Mouse (Mus musculus) kidney, adult 9 months (tissue): ENCODE measurements at regions not wholly inside any gene's neighbourhood (a gene's known extent, or its start where the extent isn't known, plus 50 kb on each side); places are given as distances from the start of the nearest gene placed in this dataset.
"Not testable (repeated sequence)": the region's sequence is repeated elsewhere in the genome, so short reads cannot be mapped to it uniquely, and the experiment has no call there.

Experiments used
- DNase-seq: peaks from one replicate; pipeline ENCODE4 v3.0.0; 2022

DNA sequence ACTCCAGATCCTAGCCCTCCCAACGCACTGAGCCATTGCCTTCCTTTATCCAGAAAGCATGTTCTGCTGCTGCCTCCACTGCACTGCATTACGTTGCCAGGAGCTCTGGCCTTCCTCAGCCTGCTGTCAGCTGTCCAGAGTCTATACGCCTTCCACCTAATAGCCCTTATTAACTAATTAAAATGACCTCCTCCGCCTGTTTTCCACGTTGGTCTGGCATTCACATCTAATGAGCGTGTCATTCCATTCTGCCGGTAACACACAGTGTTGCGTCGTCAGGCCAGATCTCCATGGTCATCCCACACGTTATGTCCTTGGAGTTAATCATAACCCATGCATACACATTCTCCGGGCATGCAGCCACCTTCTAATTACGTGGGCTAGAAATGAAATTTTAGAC lies 56.7 kb upstream of the Med4 start:
- peak; percentile 47 for DNase-seq

DNA sequence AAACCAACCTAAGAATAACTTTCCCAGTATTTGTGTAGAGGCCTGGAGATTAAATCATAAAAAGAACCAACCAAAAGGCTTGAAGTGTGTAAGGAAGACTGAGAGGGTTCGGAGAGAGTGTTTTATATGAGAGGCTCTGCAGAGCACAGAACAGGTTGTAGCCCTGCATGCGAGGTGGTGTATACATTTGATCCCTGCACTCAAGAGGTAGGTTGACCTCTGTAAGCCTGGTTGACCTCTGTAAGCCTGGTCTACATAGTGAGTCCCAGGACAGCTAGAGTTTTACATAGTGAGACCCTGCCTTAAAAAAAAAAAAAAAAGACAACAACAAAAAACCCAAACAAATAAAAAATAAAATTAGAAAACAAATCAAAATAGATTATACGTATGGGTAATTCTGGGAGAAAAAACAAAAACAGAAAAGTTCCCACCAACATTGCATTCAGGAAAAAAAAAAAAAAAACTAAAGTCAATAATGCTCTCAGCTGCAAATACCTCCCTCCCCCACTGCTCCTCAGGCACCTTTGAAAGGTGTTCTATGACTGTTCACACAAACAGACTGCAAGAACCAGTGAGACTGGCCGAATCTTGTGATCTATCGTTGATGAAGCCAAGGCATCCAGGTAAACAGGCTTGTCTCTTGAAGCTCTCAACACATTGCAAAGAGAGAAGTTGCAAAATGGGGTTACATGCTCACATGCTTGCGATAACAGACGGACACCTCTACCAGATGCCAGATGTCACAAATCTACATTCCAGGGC lies 57.3 kb upstream of the Med4 start:
- no peak for DNase-seq

DNA sequence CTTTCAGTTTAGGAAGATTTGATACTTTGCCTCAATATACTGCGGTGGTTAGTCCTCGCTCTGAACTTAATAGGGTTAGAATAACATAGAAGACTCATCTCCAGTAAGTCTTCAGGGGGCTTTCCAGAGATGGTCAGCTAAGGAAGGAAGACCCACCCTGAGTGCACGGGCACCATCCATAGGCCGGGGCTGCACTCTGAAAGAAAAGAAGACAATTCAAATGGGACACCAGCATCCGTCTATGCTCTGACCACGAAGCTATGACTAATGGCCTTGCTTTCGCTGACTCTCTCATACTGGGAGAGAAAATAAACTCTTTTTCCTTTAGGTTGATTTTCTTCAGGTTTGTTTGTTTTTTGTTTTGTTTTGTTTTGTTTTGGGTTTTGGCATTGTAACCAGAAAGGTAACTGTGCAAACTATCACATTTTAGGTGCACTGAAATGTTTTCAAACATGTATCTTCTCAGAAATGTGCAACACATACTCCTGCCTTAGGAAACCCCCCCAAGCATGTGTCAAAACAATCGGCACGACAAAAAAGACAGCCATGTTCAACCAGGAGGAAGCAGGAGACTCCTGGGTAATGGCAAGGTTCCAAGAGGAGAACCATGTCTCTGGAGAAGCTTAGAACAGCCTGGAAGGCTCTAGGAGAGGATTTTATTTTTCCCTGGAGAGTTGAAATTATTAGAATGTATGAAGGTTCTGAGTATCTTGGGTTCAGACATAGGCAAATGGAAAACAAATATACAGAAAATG lies 58.4 kb upstream of the Med4 start:
- DNase-seq: no peak

DNA sequence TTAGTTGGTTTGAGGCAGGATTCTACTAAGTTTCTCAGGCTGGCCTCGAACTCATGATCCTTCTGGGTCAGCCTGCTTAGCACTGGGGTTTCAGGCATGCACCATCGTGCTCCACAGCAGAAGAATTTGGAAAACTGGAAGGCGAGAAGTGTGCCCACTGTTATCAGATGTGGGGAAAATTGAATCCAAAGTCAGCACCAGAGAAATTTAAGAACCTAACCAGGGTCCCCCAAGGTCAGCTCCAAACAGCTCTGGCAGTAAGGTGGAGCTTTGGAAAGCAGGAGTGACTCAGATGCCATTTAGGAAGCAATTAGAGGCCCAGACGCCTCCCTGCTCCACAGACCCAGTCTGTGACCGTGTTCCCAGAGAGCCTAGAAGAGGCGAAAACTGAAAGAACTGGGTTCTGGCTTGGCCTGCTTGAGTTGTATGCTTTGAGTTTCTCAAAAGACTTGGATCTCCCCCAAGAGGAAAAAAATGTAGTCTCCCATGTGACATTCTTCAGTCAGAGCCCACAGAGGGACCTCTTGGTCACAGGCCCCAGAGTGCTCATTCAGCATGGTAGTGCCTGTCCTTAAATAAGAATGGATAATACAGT lies 59.8 kb upstream of the Med4 start:
- DNase-seq: peak; percentile 61

DNA sequence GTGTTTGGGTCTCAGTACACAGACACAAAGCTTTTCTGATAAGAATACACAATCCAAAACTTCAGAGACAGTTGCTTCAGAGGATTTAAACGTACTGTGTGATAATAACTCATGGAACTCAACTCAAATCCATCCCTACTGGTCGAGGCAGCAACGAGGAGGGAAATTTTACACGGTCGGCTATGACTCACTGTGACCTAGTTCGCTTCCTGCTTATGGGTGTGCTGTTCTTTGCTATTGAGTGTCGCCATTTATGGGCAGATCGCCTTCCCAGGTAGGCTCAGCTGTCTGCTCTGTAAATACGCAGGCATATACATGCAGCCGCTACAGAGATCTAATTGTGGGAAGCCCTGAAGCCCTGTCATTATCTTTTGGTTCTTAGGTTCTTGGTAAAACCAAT lies 60.7 kb upstream of the Med4 start:
- DNase-seq: no peak

DNA sequence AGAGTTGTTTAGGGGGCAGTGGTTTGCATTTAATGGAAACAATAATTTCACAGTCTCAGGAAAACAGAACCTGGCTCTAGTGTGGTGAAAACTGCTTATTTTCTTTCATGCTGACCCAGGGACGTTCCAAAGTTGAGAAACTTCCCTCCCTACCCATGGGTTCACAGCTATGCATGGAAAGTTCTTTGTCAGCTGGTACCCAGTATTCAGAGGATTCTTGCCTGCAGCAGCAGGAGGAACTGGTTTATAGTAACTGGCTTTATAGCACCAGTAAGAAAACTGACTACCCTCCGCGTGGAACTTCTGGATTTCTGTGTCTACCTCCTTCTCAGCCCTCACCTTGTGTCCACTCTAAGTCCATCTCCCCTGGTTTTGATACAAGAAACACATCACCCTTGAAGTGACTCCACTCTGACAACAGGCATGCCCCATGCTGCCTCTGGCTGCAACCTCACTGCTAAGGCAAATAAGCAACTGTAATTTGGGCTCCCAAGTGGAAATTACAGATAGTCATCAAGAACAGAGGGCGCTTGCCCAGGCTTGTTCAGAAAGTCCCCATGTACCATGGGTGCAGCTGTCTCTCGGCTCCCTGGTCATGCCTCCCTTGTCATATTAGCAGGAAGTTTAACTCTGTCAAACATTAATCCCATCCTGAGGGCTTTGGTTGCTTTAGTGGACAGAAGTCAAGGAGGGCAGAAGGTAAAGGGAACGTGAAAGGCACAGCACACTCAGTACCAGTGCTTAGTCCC lies 60.6 kb upstream of the Itm2b start:
- DNase-seq: peak; percentile 95

DNA sequence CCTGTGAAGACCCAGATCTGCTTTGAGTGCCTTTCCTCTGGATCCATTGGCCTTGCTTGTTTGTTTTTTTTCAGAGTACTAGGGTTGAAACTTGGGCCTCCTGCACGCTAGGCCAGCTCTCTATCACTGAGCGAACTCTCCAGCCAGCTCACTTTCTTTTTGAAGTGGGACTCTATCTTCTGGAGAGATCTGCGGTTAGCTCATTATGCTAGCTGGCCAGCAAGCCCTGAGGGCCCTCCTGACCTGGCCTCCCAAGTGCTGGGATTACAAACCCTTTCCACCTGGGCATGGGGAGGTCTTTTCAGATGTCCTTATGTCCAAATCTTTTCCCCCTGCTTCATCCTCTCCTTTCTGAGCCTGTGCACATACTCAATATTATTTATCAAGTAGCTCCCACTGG lies 59.6 kb upstream of the Itm2b start:
- DNase-seq: peak; percentile 56

DNA sequence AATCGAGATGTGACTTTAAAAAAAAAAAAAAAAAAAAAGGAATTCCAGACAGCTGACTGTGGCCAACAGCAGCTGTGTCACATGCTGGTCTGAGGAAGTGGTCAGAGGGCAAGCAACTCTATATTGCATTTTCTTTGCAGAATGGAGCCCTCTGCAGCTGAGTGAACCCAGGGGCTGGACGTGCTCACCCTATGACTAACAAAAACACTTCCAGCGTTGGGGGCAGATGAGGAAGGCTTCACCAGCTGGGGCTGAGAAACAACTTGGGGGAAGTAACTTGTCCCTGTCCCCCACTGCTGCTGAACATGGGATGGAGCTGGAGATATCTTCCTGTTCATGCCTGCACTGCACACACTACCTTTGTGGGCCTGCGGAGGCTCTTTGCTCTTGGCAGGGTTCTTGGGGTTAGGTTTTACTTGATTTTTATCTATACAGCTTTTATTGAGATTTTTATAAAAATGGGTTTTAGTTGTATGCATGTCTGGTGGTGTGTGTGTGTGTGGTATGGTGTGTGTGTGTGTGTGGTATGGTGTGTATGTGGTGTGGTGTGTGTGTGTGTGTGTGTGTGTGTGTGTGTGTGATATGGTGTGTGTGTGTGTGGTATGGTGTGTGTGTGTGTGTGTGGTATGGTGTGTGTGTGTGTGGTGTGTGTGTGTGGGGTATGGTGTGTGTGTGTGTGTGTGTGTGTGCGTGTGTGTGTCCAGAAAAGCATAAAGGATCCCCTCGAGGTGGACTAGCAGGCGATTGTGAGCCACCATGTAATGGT lies 57.0 kb upstream of the Itm2b start:
- peak; percentile 61 for DNase-seq

DNA sequence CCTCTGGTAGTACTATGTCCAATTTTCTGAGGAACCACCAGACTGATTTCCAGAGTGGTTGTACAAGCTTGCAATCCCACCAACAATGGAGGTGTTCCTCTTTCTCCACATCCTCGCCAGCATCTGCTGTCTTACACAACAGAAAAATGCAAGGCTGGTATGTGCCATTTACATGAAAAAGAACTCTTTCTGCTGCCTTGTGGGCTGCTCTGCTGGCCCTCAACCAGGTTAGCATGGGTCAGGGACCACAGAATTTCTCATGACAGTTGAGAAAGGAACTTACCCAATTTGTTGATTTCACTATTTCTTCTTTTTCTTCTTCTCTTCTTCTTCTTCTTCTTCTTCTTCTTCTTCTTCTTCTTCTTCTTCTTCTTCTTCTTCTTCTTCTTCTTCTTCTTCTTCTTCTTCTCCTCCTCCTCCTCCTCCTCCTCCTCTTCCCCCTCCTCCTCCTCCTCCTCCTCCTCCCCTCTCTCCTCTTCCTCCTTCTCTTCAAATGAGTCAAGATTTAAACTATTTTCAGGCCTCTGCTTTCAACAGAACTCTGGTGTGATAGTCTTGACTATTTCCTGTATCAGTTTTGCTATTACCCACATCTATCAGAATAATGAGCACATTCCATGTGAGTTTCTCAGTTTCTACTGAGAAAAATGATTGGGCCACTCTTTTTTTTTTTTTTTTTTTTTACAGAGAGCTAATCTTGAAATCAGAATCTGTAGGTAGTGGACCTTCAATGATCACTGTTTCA lies 56.3 kb upstream of the Itm2b start:
- DNase-seq: not testable (repeated sequence)

DNA sequence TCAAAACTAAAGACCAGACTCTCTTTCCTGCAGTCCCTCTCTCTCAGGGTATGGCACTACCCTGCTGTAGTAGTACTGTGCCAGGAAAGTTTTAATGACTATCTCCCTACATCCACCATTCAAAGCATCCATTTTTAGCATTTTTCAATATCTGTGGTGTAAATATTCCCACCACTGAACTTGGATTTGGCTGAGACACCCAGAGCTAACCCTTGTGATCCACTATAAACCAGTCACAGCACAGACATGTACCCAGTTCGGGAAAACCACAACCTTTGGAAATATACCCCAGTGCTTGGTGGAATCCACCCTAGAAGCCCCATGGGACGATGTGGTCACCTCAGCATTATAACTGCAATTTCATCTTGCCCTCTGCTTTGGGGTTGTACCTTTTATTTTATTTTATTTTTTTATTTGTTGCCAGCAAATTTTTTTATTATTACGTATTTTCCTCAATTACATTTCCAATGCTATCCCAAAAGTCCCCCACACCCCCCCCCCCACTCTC lies 54.8 kb upstream of the Itm2b start:
- no peak for DNase-seq

DNA sequence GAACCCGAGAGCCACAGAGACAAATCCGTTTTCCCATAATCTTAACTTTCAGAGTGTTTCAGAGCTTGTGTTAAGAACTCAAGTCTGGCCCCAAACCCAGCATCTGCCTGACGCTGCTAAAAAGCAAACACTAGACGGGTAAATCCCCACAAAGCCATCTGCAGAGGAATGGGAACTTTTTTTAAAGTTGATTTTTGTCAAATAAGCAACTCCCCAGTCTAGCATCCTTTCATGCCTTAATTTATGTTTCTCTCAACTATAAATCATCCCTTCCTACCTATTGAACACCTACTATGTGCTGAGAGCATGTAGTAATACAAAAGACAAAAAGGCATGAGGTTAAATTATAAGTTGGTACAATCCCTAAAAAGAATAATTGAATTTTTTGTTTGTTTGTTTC lies 50.8 kb upstream of the Itm2b start:
- no peak for DNase-seq
